Mouse (Mus musculus): ENCODE results near the gene Ripor3.
"Not testable (repeated sequence)": the region's sequence is repeated elsewhere in the genome, so short reads cannot be mapped to it uniquely, and the experiment has no call there.

Ripor3 gene

DNA sequence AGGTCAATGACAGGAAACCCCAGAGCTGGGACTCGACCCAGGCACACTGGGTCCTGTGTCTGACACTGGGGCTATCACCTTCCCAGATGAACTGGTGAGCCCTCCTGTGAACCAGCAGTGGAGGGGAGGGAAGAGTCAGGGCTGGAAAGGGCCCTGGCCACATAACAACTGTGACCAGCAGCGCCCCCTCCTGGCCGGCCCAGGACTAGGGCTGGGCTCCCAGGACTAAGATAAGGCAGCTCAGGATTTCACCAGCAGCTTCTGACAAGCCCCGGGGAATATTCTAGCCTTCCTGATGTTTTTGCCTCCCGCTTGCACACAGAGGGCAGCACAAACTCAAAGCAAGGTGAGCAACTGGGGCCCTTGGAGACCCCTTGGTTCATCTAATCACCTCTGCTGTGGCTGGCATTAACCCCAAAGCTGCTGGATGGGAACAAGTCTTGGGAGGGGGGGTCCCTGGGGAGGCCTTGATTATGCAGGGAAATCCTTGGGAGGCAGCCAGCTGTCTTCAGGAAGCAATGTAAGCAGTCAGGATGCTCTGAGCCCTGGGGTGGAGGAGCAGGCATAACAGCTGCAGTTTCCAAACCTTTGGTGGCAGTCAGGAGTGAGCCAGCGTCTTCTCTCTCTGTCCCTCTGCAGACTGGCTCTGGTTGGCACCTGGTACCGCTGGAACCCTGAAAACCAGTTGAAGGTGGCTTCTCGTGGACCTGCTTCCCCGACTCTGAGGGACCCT, at the start of gene Ripor3:
Gene Ripor3 (minus strand): TSS at position 683 of the 733 bp plus-strand sequence.
- in situ Hi-C loops (cut with MboI, MseI): no loop called here

DNA sequence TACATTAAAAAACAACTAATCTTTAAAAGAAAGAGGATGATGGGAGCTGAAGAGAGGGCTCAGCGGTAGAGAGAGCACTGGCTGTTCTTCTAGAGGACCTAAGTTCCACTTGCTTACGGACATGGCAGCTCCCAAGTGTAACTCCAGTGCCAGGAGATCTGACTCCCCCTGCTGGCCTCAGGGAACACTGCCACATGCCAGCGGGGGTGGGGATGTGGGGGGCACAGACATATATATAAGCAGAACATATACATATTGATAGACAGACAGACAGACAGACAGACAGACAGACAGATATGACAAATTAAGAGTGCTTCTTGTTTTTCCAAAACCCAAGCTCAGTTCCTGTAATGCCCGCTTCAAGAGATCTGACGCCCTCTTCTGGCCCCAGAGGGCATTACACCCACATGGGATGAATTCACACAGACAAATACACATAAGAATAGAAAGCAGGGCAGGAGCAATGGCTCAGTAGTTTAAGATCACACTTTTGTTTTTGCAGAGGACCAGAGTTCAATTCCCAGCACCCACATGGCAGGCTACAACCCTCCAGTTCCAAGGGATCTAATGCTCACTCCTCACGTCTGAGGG, 48.9 kb upstream of the Ripor3 start:
- in situ Hi-C loops (cut with MboI, MseI): no loop called here

GRCm38 (mm10) chr2:168058488-168059199, 48.2 kb upstream of the Ripor3 start:
- in situ Hi-C loops (cut with MboI, MseI): no loop called here

GRCm38 (mm10) chr2:168057876-168058275, 47.5 kb upstream of the Ripor3 start:
- in situ Hi-C loops (cut with MboI, MseI): not testable (repeated sequence)

- in situ Hi-C loops (cut with MboI, MseI): no loop called here
These were observed 46.2 kb upstream of the Ripor3 start for GRCm38 (mm10) chr2:168056666-168056933.

- in situ Hi-C loops (cut with MboI, MseI): no loop called here
These were observed 45.7 kb upstream of the Ripor3 start for GRCm38 (mm10) chr2:168055910-168056665.

GRCm38 (mm10) chr2:168054142-168054541, 43.7 kb upstream of the Ripor3 start:
- in situ Hi-C loops (cut with MboI, MseI): no loop called here

GRCm38 (mm10) chr2:168052689-168053088, 42.3 kb upstream of the Ripor3 start:
- in situ Hi-C loops (cut with MboI, MseI): no loop called here

GRCm38 (mm10) chr2:168052156-168052555, 41.7 kb upstream of the Ripor3 start:
- in situ Hi-C loops (cut with MboI, MseI): no loop called here

DNA sequence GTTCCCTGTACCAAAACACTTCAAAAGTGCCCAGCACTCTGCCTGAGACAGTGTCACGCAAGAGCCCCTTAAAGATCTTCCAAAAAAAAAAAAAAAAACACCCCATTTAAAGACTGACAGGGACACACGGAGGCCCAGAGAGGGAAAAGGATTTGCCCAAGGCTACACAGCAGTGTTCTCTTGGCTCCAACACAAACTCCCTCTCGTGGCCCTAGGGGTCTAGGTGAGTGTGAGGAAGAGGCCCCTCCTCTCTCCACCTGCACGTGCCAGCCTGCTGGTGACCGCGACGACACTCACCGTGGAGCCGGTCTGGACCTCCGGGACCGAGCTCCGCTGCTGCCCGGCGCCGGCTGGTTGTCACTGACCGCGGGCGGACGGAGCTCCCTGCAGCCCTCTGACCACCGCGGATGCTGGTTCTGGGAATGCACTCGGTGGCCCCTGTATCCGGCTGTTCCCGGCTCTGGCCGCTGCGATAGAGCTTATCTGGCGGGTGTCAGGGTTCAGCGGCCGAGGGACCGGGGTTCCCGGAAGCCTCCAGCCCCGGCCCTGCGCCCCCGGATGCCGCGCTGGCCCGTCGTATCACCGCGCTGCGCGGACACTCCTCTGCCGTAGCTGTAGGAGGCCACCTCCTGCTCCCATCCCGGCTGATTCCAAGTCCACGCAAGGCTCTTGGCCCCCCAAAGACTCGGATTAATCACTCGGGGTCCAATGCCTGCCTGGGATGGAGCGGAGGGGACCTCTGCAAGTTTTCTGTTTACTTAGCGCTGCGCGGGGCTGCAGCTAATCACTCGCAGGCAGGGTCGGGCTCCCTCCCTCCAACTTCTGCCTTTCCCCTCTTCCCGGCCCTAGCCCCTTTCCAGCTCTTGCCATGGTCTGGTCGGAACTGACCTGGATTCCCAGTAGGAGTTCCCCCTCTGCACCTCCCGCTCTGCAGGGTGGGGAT, 39.9 kb upstream of the Ripor3 start:
- in situ Hi-C loops (cut with MboI, MseI): no loop called here

- in situ Hi-C loops (cut with MboI, MseI): no loop called here
These were observed 38.7 kb upstream of the Ripor3 start for GRCm38 (mm10) chr2:168049002-168049635.

GRCm38 (mm10) chr2:168046467-168046866, 36.0 kb upstream of the Ripor3 start:
- in situ Hi-C loops (cut with MboI, MseI): no loop called here

DNA sequence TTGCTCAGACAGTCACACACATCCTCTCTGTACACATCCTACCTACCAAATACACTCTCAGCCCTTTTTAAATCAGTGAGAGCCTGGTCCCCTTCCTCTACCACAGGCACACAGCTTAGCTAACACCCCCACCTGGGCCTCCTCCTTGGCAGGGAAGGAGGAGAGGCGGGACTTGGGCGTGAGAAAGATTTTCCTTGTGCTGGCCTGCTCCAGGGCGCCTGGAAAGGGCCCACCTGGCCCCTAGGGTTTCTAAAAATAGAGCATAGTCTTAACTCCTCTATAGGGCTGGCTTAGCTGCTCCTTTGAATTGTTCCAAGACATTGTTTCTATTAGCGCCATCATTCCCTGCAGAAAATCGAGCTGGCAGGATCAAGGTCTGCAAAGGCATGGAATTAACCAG, 35.4 kb upstream of the Ripor3 start:
- in situ Hi-C loops (cut with MboI, MseI): no loop called here

- in situ Hi-C loops (cut with MboI, MseI): no loop called here
These were observed 34.9 kb upstream of the Ripor3 start for GRCm38 (mm10) chr2:168045357-168045756.

- in situ Hi-C loops (cut with MboI, MseI): no loop called here
These were observed 34.4 kb upstream of the Ripor3 start for GRCm38 (mm10) chr2:168044681-168045287.

DNA sequence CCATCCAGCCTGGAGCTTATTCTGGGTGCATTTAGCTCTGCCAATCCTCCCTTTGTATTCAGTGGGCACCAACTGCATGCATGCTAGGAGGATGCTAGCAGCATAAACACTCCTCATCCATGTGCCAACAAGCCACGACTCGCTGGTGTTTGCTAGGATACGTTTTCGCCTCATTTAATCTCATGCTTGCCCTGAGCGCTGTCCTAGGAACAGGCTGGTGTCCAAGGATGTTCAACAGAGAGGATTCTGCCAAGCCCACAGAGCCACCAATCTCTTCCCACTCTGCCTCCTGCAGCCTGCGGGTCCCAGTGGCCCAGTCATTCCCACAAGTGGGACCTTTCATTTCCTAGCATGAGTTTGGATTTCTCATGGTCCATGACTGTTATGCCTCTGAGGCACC, 31.6 kb upstream of the Ripor3 start:
- in situ Hi-C loops (cut with MboI, MseI): no loop called here

DNA sequence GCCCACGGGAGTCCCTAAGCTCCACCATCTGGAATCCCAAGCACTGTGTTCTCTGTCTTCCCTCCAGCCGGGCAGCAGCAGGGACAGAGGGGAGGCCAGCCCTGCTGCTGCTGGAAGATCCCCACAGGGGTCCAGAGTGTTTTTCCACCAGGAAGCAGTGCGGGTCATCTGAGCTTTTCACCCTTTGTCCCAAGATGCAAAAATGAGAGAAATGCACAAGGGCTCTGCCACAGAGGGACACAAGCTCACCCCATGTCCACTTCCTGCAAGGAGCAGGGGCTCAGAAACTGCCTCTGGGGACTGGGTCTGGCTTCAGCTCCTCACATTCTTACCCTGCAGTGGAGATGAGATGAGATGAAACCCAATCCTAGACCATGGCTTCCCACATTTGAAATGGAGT, 30.3 kb upstream of the Ripor3 start:
- in situ Hi-C loops (cut with MboI, MseI): no loop called here

DNA sequence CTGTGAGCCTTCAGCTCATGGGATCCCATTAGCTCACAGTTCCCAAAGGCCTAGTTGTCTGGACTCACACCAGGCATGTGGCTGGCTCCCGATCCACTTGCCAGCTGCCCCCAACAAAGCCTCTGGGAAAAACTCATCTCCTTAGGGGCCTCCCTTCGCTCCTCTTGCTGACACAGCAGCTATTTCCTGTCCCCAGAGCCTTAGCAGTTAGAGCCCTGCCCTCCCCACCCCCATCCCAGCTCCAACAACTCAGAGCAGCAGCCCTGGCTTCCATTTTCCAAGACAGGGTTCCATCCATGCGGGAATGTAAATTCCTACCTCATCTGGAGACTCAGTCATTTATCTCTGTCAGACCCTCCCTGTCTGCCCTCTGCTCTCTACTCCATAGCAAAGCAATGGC, 26.6 kb upstream of the Ripor3 start:
- in situ Hi-C loops (cut with MboI, MseI): no loop called here

GRCm38 (mm10) chr2:168035907-168036306, 25.5 kb upstream of the Ripor3 start:
- in situ Hi-C loops (cut with MboI, MseI): no loop called here

- in situ Hi-C loops (cut with MboI, MseI): no loop called here
These were observed 23.5 kb upstream of the Ripor3 start for GRCm38 (mm10) chr2:168033905-168034304.
